Mouse (Mus musculus): ENCODE measurements around the gene Clk1. TPM values are rescaled to one million over a fixed set of nuclear protein-coding genes. Genes with fewer than 3 reads are reported as not detected.

Gene Clk1
- polyA plus RNA-seq (2012; fragmentation: generic; extraction: Trizol), result 19.4 TPM

GRCm38 (mm10) chr1:58423371-58424248 is at the start of gene Clk1:
Gene Clk1, minus strand, starts transcription at chr1:58424066.
- TF ChIP-seq POLR2AphosphoS2 (IDR thresholded peaks at IDR 0.05; ENCODE audit: insufficient read length, low read depth) (peak; percentile 97), E2F4 (IDR thresholded peaks at IDR 0.05; ENCODE audit: insufficient read depth) (no peak), POLR2A (IDR thresholded peaks at IDR 0.05; ENCODE audit: insufficient read length, low read depth) (peak; percentile 94)
- Histone ChIP-seq H3K4me2 (ENCODE audit: low read depth) (peak within 1 kb of the TSS; percentile 90), H3ac (ENCODE audit: control insufficient read depth, insufficient read length) (peak within 1 kb of the TSS; percentile 60), H3K36me3 (ENCODE audit: control insufficient read depth, insufficient read depth) (peaks cover 33% of the 10 kb centered on the region), H3K27me3 (ENCODE audit: control insufficient read depth, insufficient read depth, insufficient read length) (no peaks in the 10 kb centered on the region), H3K79me2 (ENCODE audit: control insufficient read depth, insufficient read depth) (peaks cover 49% of the 10 kb centered on the region), H3K4me3 (peak within 1 kb of the TSS; percentile 91)

GRCm38 (mm10) chr1:58465561-58465960 is 41.7 kb upstream of the Clk1 start:
- Histone ChIP-seq H3ac (ENCODE audit: control insufficient read depth, insufficient read length) (no peak overlapping the region), H3K36me3 (ENCODE audit: control insufficient read depth, insufficient read depth) (peaks cover 48% of the 10 kb centered on the region), H3K4me3 (no peak overlapping the region), H3K27me3 (ENCODE audit: control insufficient read depth, insufficient read depth, insufficient read length) (no peaks in the 10 kb centered on the region), H3K79me2 (ENCODE audit: control insufficient read depth, insufficient read depth) (no peaks in the 10 kb centered on the region), H3K4me2 (ENCODE audit: low read depth) (no peak overlapping the region)
- no peak for TF ChIP-seq CEBPB (IDR thresholded peaks at IDR 0.05; ENCODE audit: insufficient read depth, poor library complexity, severe bottlenecking)

GRCm38 (mm10) chr1:58465042-58465441 is 41.2 kb upstream of the Clk1 start:
- H3K36me3 ChIP-seq (ENCODE audit: control insufficient read depth, insufficient read depth), result peaks cover 49% of the 10 kb centered on the region
- no peak for TF ChIP-seq POLR2AphosphoS2 (IDR thresholded peaks at IDR 0.05; ENCODE audit: insufficient read length, low read depth)
- no peak for TF ChIP-seq SRF (IDR thresholded peaks at IDR 0.05; ENCODE audit: control insufficient read depth, insufficient read length, low read depth)
- TF ChIP-seq E2F4 (IDR thresholded peaks at IDR 0.05; ENCODE audit: insufficient read depth), result no peak
- TF ChIP-seq USF1 (IDR thresholded peaks at IDR 0.05; ENCODE audit: low read depth), result no peak
- no peak for TF ChIP-seq CEBPB (IDR thresholded peaks at IDR 0.05; ENCODE audit: insufficient read depth, poor library complexity, severe bottlenecking)
- no peak for TF ChIP-seq TCF12 (IDR thresholded peaks at IDR 0.05; ENCODE audit: insufficient read depth, poor library complexity, severe bottlenecking)
- TF ChIP-seq MYOD1 (IDR thresholded peaks at IDR 0.05; ENCODE audit: control insufficient read depth in 1 of 3, insufficient read length in 2 of 3, low read depth in 2 of 3), result no peak
- TF ChIP-seq MYOG (IDR thresholded peaks at IDR 0.05; ENCODE audit: control insufficient read depth in 1 of 3, insufficient read depth in 1 of 3, insufficient read length in 2 of 3, low read depth in 2 of 3), result no peak
- TF ChIP-seq POLR2A (IDR thresholded peaks at IDR 0.05; ENCODE audit: insufficient read length, low read depth), result no peak
- TF ChIP-seq MAX (IDR thresholded peaks at IDR 0.05; ENCODE audit: low read depth), result no peak
- no peak for TF ChIP-seq REST (IDR thresholded peaks at IDR 0.05; ENCODE audit: insufficient read depth, insufficient read length)
- no peak for TF ChIP-seq TCF3 (IDR thresholded peaks at IDR 0.05; ENCODE audit: insufficient read length, low read depth)
- no peak overlapping the region for H3K4me2 ChIP-seq (ENCODE audit: low read depth)
- no peaks in the 10 kb centered on the region for H3K27me3 ChIP-seq (ENCODE audit: control insufficient read depth, insufficient read depth, insufficient read length)
- H3K4me3 ChIP-seq, result no peak overlapping the region
- no peaks in the 10 kb centered on the region for H3K79me2 ChIP-seq (ENCODE audit: control insufficient read depth, insufficient read depth)
- no peak overlapping the region for H3ac ChIP-seq (ENCODE audit: control insufficient read depth, insufficient read length)

GRCm38 (mm10) chr1:58463935-58464334 is 40.1 kb upstream of the Clk1 start:
- Histone ChIP-seq H3K4me2 (ENCODE audit: low read depth) (no peak overlapping the region), H3K4me3 (no peak overlapping the region), H3K36me3 (ENCODE audit: control insufficient read depth, insufficient read depth) (peaks cover 43% of the 10 kb centered on the region), H3K79me2 (ENCODE audit: control insufficient read depth, insufficient read depth) (no peaks in the 10 kb centered on the region), H3ac (ENCODE audit: control insufficient read depth, insufficient read length) (no peak overlapping the region), H3K27me3 (ENCODE audit: control insufficient read depth, insufficient read depth, insufficient read length) (no peaks in the 10 kb centered on the region)
- TF ChIP-seq REST (IDR thresholded peaks at IDR 0.05; ENCODE audit: insufficient read depth, insufficient read length), result no peak
- no peak for TF ChIP-seq POLR2AphosphoS2 (IDR thresholded peaks at IDR 0.05; ENCODE audit: insufficient read length, low read depth)
- no peak for TF ChIP-seq TCF12 (IDR thresholded peaks at IDR 0.05; ENCODE audit: insufficient read depth, poor library complexity, severe bottlenecking)
- no peak for TF ChIP-seq MYOD1 (IDR thresholded peaks at IDR 0.05; ENCODE audit: control insufficient read depth in 1 of 3, insufficient read length in 2 of 3, low read depth in 2 of 3)
- TF ChIP-seq POLR2A (IDR thresholded peaks at IDR 0.05; ENCODE audit: insufficient read length, low read depth), result no peak
- no peak for TF ChIP-seq TCF3 (IDR thresholded peaks at IDR 0.05; ENCODE audit: insufficient read length, low read depth)
- TF ChIP-seq USF1 (IDR thresholded peaks at IDR 0.05; ENCODE audit: low read depth), result no peak
- no peak for TF ChIP-seq E2F4 (IDR thresholded peaks at IDR 0.05; ENCODE audit: insufficient read depth)
- TF ChIP-seq SRF (IDR thresholded peaks at IDR 0.05; ENCODE audit: control insufficient read depth, insufficient read length, low read depth), result no peak
- TF ChIP-seq MAX (IDR thresholded peaks at IDR 0.05; ENCODE audit: low read depth), result no peak
- TF ChIP-seq CEBPB (IDR thresholded peaks at IDR 0.05; ENCODE audit: insufficient read depth, poor library complexity, severe bottlenecking), result no peak
- TF ChIP-seq MYOG (IDR thresholded peaks at IDR 0.05; ENCODE audit: control insufficient read depth in 1 of 3, insufficient read depth in 1 of 3, insufficient read length in 2 of 3, low read depth in 2 of 3), result no peak

GRCm38 (mm10) chr1:58460566-58460965 is 36.7 kb upstream of the Clk1 start:
- Histone ChIP-seq H3K36me3 (ENCODE audit: control insufficient read depth, insufficient read depth) (peaks cover 53% of the 10 kb centered on the region), H3K27me3 (ENCODE audit: control insufficient read depth, insufficient read depth, insufficient read length) (no peaks in the 10 kb centered on the region), H3K4me2 (ENCODE audit: low read depth) (no peak overlapping the region), H3ac (ENCODE audit: control insufficient read depth, insufficient read length) (no peak overlapping the region), H3K79me2 (ENCODE audit: control insufficient read depth, insufficient read depth) (no peaks in the 10 kb centered on the region), H3K4me3 (no peak overlapping the region)
- TF ChIP-seq MAX (IDR thresholded peaks at IDR 0.05; ENCODE audit: low read depth) (no peak), USF1 (IDR thresholded peaks at IDR 0.05; ENCODE audit: low read depth) (no peak), SRF (IDR thresholded peaks at IDR 0.05; ENCODE audit: control insufficient read depth, insufficient read length, low read depth) (no peak), MYOG (IDR thresholded peaks at IDR 0.05; ENCODE audit: control insufficient read depth in 1 of 3, insufficient read depth in 1 of 3, insufficient read length in 2 of 3, low read depth in 2 of 3) (no peak), MYOD1 (IDR thresholded peaks at IDR 0.05; ENCODE audit: control insufficient read depth in 1 of 3, insufficient read length in 2 of 3, low read depth in 2 of 3) (no peak), TCF12 (IDR thresholded peaks at IDR 0.05; ENCODE audit: insufficient read depth, poor library complexity, severe bottlenecking) (no peak), POLR2AphosphoS2 (IDR thresholded peaks at IDR 0.05; ENCODE audit: insufficient read length, low read depth) (no peak)
